Mouse (Mus musculus) mouse embryonic stem cell (cell line): ENCODE data around the gene Tmem79.

Source experiments
- in situ Hi-C, 2 experiments: fragments of 300-500 bp; cut with MboI; formaldehyde crosslinking; loops; 1 replicate in 1 of 2; 3 replicates in 1 of 2; pipeline ENCODE4 v1.14.3; 2019 to 2020; ENCODE audit warnings: low sequenced_read_pairs in 2 of 2, low pct_unique_long_range_greater_than_20kb in 1 of 2, mixed read lengths in 1 of 2; ENCODE audit not compliant: unreplicated experiment in 1 of 2

Tmem79 gene

DNA sequence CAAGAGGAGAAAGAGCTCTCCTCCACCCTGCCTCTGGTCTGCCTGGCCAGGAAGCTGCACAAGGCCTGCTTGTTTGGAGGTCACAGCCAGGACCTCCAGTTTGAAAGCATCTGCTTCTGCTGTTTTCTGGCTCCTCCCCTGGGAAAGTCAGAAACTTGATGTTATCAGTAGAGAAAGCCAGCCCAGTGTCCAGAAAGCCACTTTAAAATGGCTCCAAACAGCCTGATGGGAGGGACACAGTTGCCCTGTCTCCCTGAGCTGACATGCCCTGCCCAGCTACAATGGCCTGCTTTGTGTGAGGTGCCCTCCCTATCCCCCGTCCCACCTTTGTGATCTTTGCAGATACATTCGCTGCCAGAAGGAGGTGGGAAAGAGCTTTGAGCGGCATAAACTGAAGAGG, 24.0 kb upstream of the Tmem79 start:
- in situ Hi-C loops = no loop called here

DNA sequence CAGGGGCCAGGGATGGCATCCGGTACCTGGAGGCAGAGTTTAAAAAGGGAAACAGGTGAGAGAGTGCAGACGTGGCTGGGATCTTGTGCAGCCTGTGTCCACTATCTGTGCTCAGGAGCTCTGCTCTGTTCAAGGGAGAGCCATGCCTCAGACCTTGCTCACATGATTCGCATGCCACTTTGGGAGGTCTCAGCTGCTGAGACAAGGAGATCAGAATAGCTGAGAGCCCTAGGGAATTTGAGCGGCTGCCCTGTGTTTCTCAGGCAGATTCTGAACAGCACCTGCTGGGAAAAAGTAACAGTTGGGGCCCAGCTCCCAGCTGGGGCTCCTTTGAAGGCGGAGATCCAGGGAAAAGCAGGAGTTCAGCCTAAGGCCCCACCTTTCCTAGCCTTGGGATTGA, 23.6 kb upstream of the Tmem79 start:
- in situ Hi-C loops = no loop called here

DNA sequence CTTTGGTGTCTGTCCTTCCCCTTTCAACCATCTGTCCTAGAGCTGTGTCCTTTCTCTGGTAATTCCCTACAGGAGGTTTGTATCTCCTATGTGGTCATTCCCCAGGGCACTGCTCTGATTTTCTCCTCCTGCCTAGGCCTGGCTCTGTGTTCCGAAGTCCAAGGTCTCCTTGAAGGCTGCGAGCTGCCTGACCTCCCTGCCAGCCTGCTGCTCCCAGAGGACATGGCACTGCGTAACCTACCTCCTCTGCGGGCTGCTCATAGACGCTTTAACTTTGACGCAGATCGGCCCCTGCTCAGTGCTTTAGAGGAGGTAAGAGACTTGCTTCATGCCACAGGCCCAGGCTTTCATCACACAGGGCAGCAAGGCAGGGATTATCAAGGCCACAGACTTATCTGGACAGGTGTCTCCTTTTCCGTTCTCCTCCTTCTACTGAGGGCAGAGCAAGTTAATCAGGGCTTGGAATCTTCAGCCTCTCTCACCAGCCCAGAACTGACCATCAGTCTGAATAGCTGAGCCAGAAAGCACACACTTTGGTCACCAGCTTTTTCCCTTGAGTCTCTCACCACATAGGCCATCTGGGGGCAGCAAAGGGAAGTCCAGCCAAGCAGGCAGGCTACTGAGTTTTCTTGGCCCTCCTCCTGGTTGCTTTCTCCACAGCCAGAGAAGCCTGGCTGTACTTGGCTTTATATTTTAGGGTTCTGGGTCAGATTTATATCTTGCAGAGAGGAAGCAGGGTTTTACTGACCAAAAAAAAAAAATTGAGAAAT, 18.6 kb upstream of the Tmem79 start:
- in situ Hi-C loops = loop anchor here (5.0 kb wide), 1 partner anchor 42 kb away; no protein-coding TSS in a partner anchor

DNA sequence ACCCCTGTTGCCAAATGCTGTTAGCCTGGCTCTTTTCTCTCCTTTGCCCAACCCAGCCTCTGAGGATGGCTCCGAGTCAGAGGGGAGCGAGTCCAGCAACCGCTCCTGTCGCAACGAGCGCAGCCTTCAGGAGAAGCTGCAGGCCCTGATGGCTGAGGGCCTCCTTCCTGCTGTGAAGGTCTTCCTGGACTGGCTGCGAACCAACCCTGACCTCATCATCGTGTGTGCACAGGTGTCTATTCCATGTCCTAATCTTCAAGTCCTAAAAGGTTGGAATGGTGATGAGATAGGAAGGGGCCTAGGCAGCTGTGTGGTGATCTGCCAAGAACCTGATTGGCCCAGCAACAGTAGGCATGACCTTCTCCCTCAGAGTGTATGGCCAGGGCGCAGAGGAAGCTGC, 17.0 kb upstream of the Tmem79 start:
- in situ Hi-C loops = loop anchor here (5.0 kb wide), 1 partner anchor 41 kb away; no protein-coding TSS in a partner anchor

DNA sequence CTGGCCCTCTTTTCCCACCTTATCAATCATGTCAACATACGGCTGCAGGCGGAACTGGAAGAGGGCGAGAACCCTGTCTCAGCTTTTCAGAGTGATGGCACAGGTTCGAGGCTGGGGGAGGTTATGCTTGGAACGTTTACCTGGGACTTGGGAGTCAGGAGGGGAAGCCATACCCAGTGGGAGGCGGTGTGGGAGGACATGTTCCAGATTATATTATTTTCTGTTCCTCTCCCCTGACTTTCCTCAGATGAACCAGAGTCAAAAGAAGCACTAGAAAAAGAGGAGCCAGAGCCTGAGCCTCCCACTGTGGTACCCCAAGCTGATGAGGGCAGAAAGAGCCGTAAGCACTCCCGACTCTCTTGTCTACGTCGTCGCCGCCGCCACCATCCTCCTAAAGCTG, 14.8 kb upstream of the Tmem79 start:
- in situ Hi-C loops = loop anchor here (5.0 kb wide), 1 partner anchor 38 kb away; no protein-coding TSS in a partner anchor

DNA sequence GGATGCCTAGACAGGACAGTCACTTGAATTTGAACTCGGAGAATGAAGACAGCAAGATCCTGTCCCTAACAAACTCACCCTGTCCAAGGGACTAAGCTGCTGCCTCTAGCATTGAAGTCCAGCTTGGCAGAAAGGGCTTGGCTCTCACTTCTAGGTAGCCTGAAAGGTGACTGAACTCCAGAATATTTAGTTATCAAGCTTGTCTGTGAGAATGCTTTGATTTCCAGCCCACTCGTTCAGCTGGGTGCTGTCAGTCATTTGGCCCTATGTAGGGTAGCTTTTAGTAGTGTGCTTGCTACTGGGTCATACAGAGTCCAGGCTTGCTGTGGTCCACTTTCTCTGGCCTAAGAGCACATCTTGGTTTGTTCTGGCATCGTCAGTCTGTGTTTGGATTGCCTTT, 3.1 kb upstream of the Tmem79 start:
- in situ Hi-C loops = no loop called here

DNA sequence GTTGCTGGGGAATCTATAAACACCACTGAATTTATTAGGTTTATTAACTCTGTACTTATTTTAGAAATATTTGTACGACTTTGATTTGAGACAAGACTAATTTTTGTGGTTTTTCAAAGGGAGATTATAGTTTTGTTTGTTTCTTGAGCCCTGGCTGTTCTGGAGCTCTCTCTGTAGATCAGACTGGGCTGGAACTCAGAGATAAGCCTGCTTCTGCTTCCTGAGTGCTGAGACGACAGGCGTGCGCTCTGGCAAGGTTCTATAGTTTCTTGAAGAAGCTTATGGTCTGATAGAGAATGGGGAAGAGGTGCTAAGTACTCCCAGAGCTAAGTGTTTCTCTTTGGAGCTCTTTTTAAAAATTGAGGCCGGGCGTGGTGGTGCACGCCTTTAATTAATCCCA, 2.4 kb upstream of the Tmem79 start:
- in situ Hi-C loops = no loop called here

DNA sequence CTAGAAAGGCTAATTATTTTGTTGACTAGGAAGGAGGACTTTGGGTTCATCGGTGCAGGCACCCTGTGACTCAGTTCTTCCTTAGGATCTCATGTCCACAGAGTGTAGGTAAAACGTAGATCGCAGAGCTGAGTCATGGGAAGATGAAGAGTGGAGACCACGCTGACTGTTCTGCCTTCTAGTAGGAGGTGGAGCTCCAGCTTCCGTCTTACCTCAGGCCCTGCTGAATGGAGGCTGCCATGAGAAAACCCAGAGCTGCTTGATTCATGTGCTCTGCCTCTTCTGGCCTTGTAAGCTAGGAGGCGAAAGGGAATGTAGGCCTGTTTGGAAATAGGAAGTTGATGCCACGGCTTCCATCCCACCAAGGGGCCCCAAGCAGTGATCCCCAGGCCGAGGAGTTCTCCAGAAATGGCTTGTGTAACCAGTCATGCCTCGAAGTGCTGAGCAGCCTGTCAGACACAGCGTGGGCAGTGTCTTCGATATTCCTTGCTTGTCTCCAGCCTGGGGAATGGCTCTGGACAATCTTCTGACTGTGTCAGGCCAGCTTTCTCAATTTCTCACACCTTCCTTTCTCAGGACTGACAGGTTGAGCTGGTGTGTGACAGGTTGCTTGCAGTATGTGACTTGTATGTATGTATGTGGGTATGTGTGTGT, 1.5 kb upstream of the Tmem79 start:
- in situ Hi-C loops = no loop called here

DNA sequence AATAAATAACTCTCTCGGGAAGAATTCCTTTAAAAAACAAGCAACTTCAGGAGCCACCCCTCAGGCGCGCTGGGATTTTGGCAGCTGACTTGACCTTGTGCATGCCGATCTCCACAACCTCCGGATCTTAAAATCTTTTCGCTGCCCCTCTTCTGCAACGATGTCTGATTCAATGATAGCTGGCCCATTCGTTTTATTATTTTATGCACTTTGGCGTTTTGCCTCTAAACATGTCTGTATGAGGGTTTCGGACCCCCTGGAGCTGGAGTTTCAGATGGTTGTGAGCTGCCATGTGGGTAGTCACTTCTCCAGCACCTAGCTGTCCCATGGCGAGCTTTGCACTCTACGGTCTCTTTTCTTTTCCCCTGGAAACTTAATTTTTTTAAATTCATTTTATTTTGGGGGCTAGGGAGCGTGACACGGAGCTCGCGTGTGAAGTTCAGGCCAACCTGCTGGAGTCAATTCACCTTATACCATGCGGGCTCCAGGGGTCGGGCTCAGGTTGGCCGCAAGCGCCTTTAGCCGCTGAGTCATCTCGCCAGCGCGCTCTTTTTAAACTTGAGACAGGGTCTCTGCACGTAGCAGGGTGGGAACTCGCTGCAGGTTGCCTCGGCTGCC, 403 bp downstream of the Tmem79 start:
- in situ Hi-C loops = no loop called here

DNA sequence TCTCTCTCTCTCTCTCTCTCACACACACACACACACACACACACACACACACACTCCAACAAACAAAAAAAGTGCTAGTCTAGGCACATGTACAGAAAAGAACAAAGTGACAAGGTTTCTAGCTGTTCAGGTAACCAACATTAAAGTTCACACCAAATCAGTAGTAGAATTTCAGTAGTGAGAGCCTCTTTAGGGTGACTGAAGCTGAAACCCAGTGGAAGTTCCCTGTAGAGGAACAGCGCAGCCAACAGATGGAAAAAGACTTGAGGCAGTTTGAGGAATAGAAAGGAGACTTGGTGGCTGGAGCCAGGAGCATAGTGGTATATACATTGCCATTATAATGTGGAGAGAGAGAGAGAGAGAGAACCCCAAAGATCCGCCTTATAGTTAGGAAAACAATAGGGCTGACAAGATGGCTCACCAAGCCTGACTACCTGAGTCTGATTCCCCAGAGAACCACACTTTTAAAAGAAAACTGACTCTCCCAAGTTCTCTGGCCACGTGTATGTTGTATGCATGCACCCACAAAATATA, 979 bp downstream of the Tmem79 start:
- in situ Hi-C loops = no loop called here

DNA sequence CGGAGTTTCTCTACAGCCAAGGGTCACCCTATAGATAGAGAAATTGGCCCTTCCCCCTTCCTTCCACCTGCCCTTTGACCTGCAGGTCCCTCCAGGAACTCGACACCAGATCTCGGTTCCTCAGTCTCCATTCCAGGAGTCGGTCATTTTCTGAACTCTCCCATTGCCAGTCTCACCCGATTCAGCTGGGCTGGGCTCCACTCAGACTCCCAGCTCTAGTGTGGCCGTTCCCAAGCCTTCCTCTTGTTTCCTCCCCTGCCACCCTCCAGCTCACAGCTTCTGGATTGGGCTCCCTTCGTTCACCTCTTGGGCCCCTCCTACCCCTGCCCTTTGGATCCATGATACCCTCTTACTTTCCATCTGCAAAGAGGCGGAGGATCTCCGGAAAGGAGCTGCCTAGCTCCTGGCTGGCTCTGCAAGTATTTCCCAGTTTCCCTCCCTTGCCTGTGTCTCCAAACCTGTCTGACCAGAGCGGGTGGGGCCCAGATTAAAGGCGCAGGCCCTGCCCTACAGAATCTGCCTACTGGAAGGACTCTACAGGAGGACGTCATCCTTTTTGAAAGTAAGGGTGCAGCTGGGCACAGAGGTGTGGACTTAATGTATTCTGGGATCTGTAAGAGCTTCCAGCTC, 1.8 kb downstream of the Tmem79 start:
- in situ Hi-C loops = no loop called here

DNA sequence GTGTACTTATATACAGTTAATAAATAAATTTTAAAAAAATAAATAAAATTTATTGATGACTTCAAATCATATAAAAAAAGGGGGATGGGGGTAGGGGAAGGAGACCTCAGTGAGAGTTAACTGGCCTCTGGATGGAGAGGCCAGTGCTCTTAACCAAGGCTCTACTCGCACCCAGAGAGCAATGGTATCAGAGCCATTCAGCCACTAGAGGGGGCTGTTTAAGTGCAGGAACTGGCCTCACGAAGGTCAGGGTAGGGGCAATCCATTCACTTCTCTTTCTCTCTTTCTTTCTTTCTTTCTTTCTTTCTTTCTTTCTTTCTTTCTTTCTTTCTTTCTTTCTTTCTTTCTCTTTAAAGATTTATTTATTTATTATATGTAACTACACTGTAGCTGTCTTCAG, 4.7 kb downstream of the Tmem79 start:
- in situ Hi-C loops = no loop called here

DNA sequence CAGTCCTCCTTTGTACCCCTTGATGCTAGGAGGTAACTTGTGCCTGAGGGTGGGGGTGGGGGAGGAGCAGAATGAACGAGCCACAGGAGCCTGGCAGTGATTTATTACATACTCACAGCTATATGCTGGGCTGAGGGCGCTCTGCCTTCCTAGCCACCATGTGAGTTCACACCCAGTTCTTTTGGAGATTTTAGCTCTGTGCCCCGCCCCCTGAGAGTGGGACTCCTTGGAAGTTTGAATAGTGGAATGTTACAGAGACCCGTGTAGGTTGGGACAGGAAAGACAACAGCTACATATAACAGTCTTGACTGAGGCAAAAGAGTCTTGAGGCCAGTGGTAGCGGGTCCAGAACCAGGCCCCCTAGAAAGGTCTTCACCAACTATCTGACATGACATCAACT, 7.0 kb downstream of the Tmem79 start:
- in situ Hi-C loops = no loop called here

DNA sequence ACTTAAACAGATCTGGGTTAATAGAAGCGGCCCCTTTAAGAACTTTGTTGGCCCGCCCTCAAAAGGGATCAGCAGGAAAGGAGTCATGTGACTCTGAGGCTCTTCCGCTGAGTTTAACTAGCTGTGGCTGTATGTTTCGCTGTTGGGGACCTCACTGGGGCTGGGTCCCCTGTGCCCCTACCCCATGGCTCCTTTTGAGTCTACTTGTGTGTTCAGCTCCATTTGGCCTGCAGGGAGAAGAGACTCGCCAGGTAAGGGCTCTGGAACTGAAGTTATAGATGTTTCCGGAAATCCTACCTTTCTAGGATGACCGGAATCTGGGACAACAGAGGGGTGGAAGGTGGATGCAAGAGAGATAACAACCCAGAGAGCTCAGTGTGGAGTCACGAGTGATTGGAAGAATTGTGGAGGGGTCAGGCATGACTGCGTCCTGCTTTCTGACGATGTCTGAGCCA, 11.0 kb downstream of the Tmem79 start, which contains the start of gene Glmp:
Gene Glmp (plus strand): TSS at position 73 of the 455 bp plus-strand sequence.
- in situ Hi-C loops = loop anchor here (25.0 kb wide), 1 partner anchor 1712 kb away; no protein-coding TSS in a partner anchor

DNA sequence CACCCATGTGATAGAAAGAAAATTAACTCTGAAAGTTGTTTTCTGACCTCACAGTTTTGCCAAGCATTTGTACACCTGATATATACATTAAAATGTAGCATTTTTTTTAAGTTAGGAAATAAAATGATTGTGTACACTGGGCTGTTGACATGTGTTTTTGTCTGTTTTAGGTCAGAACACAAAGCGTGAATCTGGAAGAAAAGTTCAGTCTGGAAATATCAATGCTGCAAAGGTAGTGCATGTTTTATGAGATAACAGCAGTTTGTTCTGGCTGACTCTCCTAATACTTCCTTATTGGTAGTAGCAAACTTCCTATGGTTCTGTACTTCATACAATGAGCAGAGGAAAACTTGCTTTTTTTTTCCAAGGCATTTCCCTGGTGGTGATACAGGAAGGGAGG, 36.8 kb downstream of the Tmem79 start:
- in situ Hi-C loops = no loop called here

DNA sequence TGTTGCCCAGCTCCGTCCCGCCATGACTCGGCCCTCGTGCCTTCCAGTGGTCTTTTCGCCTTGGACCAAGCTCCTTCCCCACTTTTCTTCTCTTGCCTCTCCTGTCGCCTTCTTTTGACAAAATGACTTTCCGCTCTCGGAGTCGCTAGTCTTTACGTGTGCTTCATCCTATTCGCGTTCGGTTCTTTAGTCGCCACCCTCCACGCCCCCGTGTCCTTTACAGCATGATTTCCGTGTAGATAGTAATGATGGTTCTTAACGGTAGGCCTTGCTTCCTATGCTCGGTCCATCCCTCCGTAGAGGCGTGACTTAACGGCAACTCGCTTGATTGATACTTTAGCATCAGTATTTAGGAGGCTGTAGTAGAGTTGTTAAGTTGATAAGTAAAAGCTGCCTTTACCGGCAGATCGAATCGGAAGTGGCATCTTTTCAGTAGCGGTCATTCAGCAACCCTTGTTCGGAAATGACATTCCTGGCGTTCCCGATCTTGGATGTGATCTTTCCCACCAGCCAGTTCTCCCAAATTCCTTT, 38.6 kb downstream of the Tmem79 start:
- in situ Hi-C loops = no loop called here

DNA sequence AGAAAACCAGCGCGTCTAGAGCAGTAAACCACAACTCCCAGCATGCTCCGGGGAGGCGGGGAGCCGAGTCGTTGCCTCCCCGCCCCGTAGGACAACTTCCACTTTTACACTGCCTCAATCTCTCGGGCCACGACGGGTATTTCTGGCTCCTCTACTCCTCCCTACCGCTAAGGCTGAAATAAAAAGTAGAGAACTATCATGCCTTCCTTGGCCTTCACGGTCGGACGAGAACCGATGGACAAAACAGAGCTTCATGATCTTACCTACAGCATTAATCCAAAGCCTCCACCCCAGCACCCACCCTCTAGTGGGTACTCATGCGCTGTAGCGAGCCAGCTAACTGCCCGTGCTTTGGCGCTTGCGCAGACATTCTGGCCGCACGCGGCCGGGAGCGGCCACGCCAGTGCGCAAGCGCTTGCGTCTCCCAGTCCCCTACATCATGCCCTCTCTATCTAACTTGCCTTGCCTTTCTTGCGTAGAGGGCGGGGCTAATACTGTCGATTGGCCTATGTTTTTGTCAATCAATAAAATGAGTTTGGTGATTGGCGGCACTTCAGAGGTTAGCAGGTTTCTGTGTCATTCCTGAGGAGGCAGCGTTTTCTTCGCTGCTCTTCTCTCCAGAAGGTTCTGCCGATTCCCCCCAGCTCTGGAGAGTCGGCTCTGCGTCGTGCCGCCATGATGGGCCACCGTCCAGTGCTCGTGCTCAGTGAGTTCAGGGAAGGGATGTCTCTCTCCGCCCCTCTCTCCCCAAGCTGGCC, 39.2 kb downstream of the Tmem79 start, which contains the start of the genes Tsacc and Cct3:
Gene Tsacc (minus strand): TSS at position 439 of the 758 bp plus-strand sequence.
Gene Cct3 (plus strand): TSS at position 556 of the 758 bp plus-strand sequence.
- in situ Hi-C loops = no loop called here

DNA sequence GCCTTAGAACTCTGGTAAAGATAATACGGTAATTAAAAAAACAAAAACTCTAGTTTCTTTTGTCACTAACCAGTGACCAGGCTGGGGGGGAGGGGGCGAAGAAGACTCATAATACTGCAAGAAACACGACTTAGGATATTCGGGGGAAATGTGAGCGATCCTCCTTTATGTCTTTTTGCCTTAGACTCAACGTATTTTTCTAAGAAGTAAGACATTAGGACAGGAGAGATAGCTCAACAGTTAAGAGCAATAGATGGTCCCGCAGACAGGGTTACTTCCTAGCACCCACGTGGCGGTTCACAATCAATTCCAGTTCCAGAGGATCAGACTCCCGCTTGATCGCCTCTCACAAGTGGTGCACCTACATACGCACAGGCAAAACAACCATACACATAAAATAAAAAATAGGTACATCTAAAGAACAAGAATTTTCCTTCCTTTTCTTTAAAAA, 39.8 kb downstream of the Tmem79 start:
- in situ Hi-C loops = no loop called here
